Mouse (Mus musculus) right cerebral cortex, postnatal 4 days (tissue): ENCODE measurements around the gene Coq10a.
A peak's percentile ranks its signal among the peaks of the same experiment; 100 is the strongest.
"Not testable (repeated sequence)": the region's sequence is repeated elsewhere in the genome, so short reads cannot be mapped to it uniquely, and the experiment has no call there.

ENCODE experiments used
- DNase-seq: peaks from one replicate; pipeline ENCODE4 v3.0.0-alpha.2; 2022

The Coq10a gene

DNA sequence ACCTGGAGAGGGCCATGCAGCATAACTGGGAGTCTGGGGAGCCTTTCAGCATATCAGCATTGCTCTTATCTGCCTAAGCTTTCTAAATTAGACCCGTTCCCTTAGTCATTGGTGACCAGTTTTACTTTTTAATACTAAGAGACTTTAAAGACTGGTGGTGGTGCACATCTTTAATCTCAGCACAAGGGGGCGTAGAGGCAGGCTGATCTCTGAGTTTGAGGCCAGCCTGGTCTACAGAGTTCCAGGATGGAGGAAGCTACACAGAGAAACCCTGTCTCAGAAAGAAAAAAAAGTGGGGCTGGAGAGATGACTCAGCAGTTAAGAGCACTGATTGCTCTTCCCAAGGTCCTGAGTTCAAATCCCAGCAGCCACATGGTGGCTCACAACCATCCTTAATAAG, 28.5 kb downstream of the Coq10a start:
- DNase-seq, result no peak

DNA sequence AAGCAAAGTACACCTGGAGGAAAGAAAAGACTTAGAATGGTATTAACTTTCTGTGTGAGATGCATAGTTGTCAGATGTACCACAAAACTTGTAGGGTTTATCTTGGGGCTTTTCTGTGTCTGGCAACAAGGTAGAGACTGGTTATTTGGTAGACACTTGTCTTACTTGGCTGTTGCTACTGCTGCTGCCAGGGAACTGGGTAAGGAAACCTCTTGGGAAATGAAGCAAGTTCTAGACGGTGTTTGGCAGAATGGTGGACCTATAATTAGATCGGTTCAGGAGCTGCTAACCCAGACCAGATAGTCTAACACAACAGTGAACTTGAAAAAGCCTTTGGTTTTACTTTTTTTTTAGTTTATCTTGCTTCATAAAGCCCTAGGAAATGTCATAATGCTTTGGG, 29.8 kb downstream of the Coq10a start:
- DNase-seq, result no peak

DNA sequence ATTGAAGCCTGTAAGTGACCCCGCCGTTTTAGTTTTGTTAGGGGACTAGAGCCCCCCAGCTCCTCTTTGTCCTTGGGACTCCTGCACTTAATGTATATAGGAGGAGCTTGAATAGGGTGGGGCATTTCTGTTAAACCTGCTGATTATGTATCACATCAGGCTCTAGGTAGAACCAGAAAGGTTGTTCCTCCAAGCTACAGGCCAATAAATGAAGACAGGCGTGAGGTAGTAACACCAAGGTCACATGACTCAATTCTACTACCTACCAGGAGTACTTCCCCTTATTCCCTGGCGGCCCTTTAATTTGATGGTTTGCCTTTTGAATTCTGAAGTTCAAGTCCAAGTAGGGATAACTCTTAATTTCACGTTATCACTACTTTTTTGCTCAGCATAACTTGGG, 30.4 kb downstream of the Coq10a start:
- DNase-seq, result no peak

DNA sequence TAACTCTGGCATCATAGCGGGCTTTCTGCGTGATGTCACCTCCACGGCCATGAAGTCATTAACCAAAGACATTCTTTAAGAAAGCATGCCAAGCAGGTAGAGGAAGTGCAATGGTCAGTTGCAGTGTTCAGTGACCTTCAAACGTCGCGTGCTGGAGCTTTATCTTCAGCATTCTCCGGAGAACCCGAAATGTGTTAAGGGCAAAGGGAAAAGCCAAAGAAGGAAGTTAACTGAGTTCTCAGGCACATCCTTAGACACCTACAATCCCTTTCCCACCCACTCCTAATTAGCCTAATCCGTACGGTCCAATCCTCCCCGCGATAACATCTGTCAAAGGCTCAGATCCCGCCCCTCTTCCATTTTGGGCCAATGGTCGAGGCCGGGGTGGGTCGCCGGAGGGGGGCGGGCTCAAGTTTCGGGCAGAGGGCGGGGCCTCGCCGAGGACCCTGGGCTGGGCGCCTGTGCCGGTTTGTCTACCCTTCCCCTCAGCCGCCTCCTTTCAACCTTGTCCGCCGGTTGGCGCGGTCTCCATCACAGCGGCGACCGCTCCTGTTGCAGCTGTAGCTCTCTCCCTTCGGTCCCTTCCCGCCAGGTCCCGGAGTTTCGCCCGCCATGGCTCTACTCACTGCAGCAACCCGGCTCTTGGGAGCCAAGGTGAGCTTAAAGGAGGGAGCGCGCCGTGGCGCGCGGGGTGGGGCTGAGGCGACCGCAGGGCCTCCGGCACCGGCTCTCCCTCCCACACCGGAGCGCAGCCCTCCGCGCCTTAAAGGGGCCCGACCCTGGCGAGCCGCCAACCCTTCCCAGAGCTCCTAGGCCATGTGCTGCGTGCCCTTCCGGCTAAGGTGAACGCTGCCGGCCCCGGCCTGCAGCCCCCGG, 31.3 kb downstream of the Coq10a start, which contains the start of gene Cs:
Gene Cs (plus strand): TSS at position 429 of the 876 bp plus-strand sequence.
- peak; percentile 96 for DNase-seq

DNA sequence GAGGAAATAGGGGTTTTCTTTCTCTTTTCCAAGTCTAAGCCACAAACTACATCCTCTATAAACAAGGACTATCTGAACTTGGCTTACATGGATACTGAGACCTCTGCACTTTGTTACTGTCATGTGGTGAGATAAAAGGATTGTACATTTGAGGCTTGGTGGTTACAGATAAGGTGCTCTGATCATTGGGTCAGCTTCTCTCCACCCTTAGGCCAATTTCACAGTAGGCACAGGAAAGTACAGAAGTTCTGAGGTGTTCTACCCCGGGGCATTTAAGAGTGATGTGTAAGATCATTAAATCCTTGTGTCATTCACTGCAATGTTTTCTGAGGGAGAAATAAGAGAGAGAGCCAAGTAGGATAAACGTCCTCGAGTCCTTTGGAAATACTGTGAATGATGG, 32.2 kb downstream of the Coq10a start:
- DNase-seq, result no peak

DNA sequence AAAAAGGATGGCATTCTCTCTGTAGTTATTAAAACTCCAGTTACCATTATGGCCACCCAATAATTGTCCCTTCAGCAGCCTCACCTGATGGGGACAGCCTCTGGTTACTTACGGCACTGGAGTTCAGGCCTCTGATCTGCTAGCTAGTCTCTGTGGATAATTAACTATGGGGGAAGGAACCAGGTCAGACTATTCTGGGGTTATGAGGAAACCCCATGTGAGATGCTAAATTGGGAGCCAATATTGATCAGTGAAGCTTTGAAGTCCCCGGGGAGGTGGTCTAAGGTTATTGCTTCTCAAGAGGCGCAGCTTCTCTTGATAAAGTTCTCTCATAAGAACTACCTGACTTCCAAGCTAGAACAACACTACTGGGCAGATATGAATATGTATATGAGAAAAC, 32.6 kb downstream of the Coq10a start:
- DNase-seq, result no peak

DNA sequence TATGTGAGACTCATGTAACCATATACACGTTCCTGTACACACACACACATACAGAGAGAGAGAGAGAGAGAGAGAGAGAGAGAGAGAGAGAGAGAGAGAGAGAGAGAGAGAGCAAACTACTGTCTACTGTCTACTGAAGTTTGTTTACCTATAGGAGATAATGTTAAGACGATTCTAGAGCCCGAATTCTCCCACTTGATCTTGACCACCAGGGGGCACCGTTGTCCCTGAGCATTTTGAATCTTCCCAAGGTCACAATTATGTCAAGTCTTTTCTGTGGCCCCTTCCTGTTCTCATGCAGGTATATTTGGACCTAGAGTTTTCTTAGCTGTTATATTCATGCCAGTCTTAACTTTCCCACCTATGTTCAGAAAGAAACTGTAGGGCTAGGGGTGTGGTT, 33.2 kb downstream of the Coq10a start:
- peak; percentile 65 for DNase-seq

DNA sequence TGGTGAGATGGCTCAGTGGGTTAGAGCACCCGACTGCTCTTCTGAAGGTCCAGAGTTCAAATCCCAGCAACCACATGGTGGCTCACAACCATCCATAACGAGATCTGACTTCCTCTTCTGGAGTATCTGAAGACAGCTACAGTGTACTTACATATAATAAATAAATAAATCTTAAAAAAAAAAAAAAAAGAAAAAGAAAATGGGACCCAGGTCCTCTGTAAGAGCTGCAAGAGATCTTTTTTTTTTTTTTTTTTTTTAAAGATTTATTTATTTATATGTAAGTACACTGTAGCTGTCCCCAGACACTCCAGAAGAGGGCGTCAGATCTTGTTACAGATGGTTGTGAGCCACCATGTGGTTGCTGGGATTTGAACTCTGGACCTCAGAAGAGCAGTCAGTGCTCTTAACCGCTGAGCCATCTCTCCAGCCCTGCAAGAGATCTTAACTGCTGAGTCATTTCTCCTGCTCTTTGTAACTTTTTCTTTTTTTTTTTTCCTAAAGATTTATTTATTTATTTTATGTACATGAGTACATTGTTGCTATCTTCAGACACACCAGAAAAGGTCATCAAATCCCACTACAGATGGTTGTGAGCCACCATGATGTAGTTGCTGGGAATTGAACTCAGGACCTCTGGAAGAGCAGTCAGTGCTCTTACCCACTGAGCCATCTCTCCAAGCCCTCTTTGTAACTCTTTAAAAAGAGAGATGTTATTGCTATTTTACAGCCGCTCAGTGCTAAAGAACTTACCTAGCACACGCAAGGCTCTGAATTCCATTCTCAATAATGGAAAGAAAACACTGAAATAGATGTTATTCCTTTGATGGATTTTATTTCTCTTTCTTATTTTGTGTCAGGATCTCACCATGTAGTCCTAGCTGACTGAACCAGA, 36.2 kb downstream of the Coq10a start:
- not testable (repeated sequence) for DNase-seq

DNA sequence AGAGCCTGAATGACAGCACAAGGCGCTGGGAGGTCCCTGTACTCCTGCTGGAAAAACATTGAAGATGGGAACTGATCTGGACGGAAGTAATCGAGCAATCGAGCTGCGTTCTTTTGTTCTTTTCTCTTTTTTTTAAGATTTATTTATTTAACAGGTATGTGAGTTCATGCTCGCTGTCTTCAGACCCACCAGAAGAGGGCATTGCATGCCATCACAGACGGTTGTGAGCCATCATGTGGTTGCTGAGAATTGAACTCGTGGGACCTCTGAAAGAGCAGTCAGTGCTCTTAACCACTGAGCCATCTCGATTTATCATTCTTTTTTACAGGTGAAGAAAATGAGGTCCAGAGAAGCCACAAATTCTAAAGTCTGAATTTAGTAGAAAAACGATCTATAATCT, 41.2 kb downstream of the Coq10a start:
- no peak for DNase-seq

DNA sequence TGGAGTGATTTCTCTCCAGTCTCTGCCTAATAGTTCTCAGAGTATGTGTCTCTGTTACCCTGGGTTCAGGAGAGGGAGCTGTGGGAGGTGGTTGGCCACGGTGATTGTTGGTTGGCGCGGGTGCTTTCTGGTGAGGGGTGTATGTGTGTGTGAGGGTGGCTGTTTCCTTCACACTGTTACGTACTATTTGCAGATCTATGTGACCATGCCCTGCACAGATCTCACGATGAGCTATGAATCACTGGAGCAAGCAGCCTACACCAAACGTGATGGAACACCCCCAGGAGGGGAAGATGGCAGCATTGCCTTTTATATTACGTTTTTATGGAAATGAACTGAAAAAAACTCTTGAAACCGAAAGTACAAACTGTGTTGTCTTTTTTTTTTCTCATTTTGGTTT, 42.0 kb downstream of the Coq10a start:
- no peak for DNase-seq

DNA sequence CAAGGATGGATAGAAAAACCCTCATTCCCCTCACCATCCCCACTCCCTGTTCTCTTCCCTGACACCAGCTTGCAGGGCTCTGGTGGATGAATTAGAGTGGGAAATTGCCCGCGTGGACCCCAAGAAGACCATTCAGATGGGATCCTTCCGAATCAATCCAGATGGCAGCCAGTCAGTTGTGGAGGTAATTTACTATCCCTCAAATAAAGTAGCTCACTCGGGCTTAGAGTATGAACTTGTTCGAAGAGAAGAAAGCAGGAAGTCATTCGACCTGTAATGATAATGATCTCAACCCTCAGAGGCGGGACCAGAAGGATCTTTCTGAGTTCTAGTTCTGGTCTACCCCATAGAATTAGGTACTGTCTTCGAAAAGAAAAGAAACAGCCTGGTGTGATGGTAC, 45.3 kb downstream of the Coq10a start:
- no peak for DNase-seq

DNA sequence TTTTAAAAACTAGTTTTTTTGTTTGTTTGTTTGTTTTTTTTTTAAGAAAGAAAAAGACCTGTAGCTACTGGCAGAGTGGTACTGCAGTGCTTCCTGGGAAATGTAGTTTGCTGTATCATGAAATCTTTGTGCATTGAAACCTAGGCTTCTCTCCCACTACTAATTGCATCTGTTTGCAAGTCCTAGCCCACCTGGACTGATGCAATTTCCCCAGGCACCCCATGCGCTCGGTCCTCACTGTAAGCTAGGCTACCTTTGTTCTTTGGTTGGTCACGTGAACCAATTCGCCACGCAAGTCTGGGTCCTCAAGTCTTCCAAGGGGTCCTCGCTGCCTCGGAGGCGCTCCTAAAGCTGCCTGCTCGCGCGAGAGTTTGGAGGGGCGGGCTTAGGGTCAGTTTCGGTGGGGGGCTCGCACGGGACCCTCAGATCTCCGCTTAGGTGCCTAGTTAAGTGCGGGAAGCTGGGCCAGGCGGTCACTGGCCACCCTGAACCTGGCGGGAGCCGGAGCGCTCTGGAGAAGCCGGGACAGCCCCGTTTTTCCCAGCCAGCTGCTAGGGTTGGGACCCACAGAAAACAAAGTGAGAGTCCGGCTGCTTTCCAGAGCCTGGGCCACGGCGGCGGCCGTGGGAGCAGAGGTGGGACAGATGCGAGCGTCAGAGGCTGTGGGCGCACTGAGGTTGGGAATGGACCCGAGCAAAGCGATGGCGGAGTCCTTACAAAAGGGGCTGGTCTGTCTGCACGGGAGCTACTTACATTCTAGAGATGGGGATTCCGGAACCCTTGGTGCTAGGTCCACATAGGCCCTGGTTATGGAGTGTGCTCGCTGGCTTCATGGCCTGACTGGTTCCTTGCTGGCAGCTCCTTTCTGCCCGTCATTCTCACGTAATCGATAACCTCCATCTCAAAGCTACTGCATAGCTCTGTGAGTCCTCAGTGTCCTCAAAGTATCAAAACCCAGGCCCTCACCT, 46.4 kb downstream of the Coq10a start, which contains the start of gene Cnpy2:
Gene Cnpy2 (plus strand): TSS at position 319 of the 968 bp plus-strand sequence.
- DNase-seq, result peak; percentile 83

DNA sequence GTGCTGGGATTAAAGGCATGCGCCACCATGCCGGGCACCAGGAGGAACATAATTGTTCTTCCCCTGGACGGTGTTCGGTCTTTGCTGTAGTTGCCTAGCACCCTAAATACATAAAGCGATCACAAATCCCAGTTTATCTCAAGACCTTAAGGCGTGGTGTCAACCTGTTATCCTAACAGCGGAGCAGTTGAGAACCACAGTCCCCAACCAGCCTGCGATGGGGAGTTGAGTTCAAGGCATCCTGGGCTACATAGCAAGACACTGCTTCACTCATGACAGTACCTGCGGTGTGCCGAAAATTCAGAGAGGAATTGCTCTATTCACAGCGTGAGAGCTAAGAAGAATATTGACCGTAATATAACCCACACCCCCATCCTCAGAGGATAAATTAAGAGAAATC, 47.2 kb downstream of the Coq10a start:
- no peak for DNase-seq

DNA sequence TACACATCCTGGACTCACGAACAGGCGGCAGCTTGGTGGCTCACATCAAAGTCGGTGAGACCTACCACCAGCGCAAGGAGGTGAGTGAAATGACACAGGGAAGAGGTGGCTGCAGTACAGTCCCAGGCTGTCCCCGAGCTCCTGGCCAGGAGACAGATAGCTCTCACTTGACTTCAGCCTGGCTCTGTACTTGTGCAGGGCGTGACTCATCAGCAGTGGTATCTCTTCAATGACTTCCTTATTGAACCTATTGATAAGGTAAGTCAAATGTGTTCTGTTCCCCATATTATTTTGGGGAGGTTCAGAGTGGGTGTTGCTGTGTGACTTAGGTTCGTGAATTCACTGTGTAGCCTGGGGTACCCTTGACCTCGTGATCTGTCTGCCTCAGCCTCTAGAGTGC, 53.2 kb downstream of the Coq10a start:
- no peak for DNase-seq
